Mouse (Mus musculus): ENCODE data around the gene Tnip1. TPM values are rescaled to one million over a fixed set of nuclear protein-coding genes. Genes with fewer than 3 reads are reported as not detected.
"Not testable (repeated sequence)": the region's sequence is repeated elsewhere in the genome, so short reads cannot be mapped to it uniquely, and the experiment has no call there.

Tnip1 gene
- polyA plus RNA-seq, 1 experiment, result 25.3 TPM

GRCm38 (mm10) chr11:54958571-54959073 is 4.1 kb downstream of the Tnip1 start:
- no peak overlapping the region for H3K27ac ChIP-seq (ENCODE audit: insufficient read depth, low read length)
- H3K4me1 ChIP-seq (ENCODE audit: control insufficient read depth, insufficient read depth, low read length), result no peaks in the 10 kb centered on the region
- no peak overlapping the region for H3K4me3 ChIP-seq (ENCODE audit: insufficient read depth, low read length)
- TF ChIP-seq POLR2A (IDR thresholded peaks at IDR 0.05; ENCODE audit: extremely low read depth, insufficient read depth, low read length), result no peak
- no peak for TF ChIP-seq CTCF (IDR thresholded peaks at IDR 0.05; ENCODE audit: extremely low read depth, insufficient read depth, low read length)

GRCm38 (mm10) chr11:54957708-54958107 is 5.0 kb downstream of the Tnip1 start:
- H3K4me3 ChIP-seq (ENCODE audit: insufficient read depth, low read length); H3K27ac ChIP-seq (ENCODE audit: insufficient read depth, low read length); H3K4me1 ChIP-seq (ENCODE audit: control insufficient read depth, insufficient read depth, low read length): not testable (repeated sequence)

GRCm38 (mm10) chr11:54956912-54957311 is 5.8 kb downstream of the Tnip1 start:
- Histone ChIP-seq H3K4me3 (ENCODE audit: insufficient read depth, low read length) (no peak overlapping the region), H3K27ac (ENCODE audit: insufficient read depth, low read length) (no peak overlapping the region), H3K4me1 (ENCODE audit: control insufficient read depth, insufficient read depth, low read length) (no peaks in the 10 kb centered on the region)
- TF ChIP-seq POLR2A (IDR thresholded peaks at IDR 0.05; ENCODE audit: extremely low read depth, insufficient read depth, low read length) (no peak), CTCF (IDR thresholded peaks at IDR 0.05; ENCODE audit: extremely low read depth, insufficient read depth, low read length) (no peak)

- TF ChIP-seq CTCF (IDR thresholded peaks at IDR 0.05; ENCODE audit: extremely low read depth, insufficient read depth, low read length), result no peak
- TF ChIP-seq POLR2A (IDR thresholded peaks at IDR 0.05; ENCODE audit: extremely low read depth, insufficient read depth, low read length), result peak; percentile 83
- Histone ChIP-seq H3K4me1 (ENCODE audit: control insufficient read depth, insufficient read depth, low read length) (no peaks in the 10 kb centered on the region), H3K4me3 (ENCODE audit: insufficient read depth, low read length) (peak overlapping the region; percentile 78), H3K27ac (ENCODE audit: insufficient read depth, low read length) (peak overlapping the region; percentile 89)
Observed at GRCm38 (mm10) chr11:54955735-54956480, 6.8 kb downstream of the Tnip1 start.

- peak overlapping the region; percentile 89 for H3K27ac ChIP-seq (ENCODE audit: insufficient read depth, low read length)
- H3K4me3 ChIP-seq (ENCODE audit: insufficient read depth, low read length), result peak overlapping the region; percentile 78
- not testable (repeated sequence) for H3K4me1 ChIP-seq (ENCODE audit: control insufficient read depth, insufficient read depth, low read length)
Observed at GRCm38 (mm10) chr11:54955400-54955734, 7.3 kb downstream of the Tnip1 start.

GRCm38 (mm10) chr11:54954716-54955115 is 8.0 kb downstream of the Tnip1 start:
- Histone ChIP-seq H3K4me1 (ENCODE audit: control insufficient read depth, insufficient read depth, low read length) (no peaks in the 10 kb centered on the region), H3K27ac (ENCODE audit: insufficient read depth, low read length) (no peak overlapping the region), H3K4me3 (ENCODE audit: insufficient read depth, low read length) (no peak overlapping the region)
- no peak for TF ChIP-seq CTCF (IDR thresholded peaks at IDR 0.05; ENCODE audit: extremely low read depth, insufficient read depth, low read length)
- TF ChIP-seq POLR2A (IDR thresholded peaks at IDR 0.05; ENCODE audit: extremely low read depth, insufficient read depth, low read length), result no peak

GRCm38 (mm10) chr11:54953993-54954446 is 8.7 kb downstream of the Tnip1 start:
- TF ChIP-seq CTCF (IDR thresholded peaks at IDR 0.05; ENCODE audit: extremely low read depth, insufficient read depth, low read length), result no peak
- no peak for TF ChIP-seq POLR2A (IDR thresholded peaks at IDR 0.05; ENCODE audit: extremely low read depth, insufficient read depth, low read length)
- H3K4me1 ChIP-seq (ENCODE audit: control insufficient read depth, insufficient read depth, low read length), result no peaks in the 10 kb centered on the region
- no peak overlapping the region for H3K27ac ChIP-seq (ENCODE audit: insufficient read depth, low read length)
- no peak overlapping the region for H3K4me3 ChIP-seq (ENCODE audit: insufficient read depth, low read length)

- no peak overlapping the region for H3K4me3 ChIP-seq (ENCODE audit: insufficient read depth, low read length)
- no peaks in the 10 kb centered on the region for H3K4me1 ChIP-seq (ENCODE audit: control insufficient read depth, insufficient read depth, low read length)
- H3K27ac ChIP-seq (ENCODE audit: insufficient read depth, low read length), result no peak overlapping the region
- TF ChIP-seq POLR2A (IDR thresholded peaks at IDR 0.05; ENCODE audit: extremely low read depth, insufficient read depth, low read length), result no peak
- no peak for TF ChIP-seq CTCF (IDR thresholded peaks at IDR 0.05; ENCODE audit: extremely low read depth, insufficient read depth, low read length)
Observed at GRCm38 (mm10) chr11:54952651-54953050, 10.1 kb downstream of the Tnip1 start.

GRCm38 (mm10) chr11:54950684-54951083 is 12.0 kb downstream of the Tnip1 start:
- H3K27ac ChIP-seq (ENCODE audit: insufficient read depth, low read length), result no peak overlapping the region
- no peak overlapping the region for H3K4me3 ChIP-seq (ENCODE audit: insufficient read depth, low read length)
- no peak for TF ChIP-seq POLR2A (IDR thresholded peaks at IDR 0.05; ENCODE audit: extremely low read depth, insufficient read depth, low read length)
- TF ChIP-seq CTCF (IDR thresholded peaks at IDR 0.05; ENCODE audit: extremely low read depth, insufficient read depth, low read length), result no peak
- no peaks in the 10 kb centered on the region for H3K4me1 ChIP-seq (ENCODE audit: control insufficient read depth, insufficient read depth, low read length)

GRCm38 (mm10) chr11:54949717-54950116 is 13.0 kb downstream of the Tnip1 start:
- TF ChIP-seq POLR2A (IDR thresholded peaks at IDR 0.05; ENCODE audit: extremely low read depth, insufficient read depth, low read length), result no peak
- TF ChIP-seq CTCF (IDR thresholded peaks at IDR 0.05; ENCODE audit: extremely low read depth, insufficient read depth, low read length), result no peak
- Histone ChIP-seq H3K4me1 (ENCODE audit: control insufficient read depth, insufficient read depth, low read length) (no peaks in the 10 kb centered on the region), H3K27ac (ENCODE audit: insufficient read depth, low read length) (no peak overlapping the region), H3K4me3 (ENCODE audit: insufficient read depth, low read length) (no peak overlapping the region)

Data from cortical plate, adult 2 months (tissue).